Mouse (Mus musculus) leukemia stem cell, adult 10-12 weeks (primary cell): ENCODE results near the gene Ufd1. TPM values are rescaled to one million over a fixed set of nuclear protein-coding genes. Genes with fewer than 3 reads are reported as not detected.

Experiments
- polyA plus RNA-seq: library from polyadenylated mRNA; stranded (reverse); fragments of >175 nt; gene quantifications from 2 replicates; pipeline ENCODE4 v1.2.3, GENCODE M21; 2012; ENCODE audit warnings: low replicate concordance

Ufd1 gene
- polyA plus RNA-seq = 10.1 and 30.6 TPM in 2 replicates

DNA sequence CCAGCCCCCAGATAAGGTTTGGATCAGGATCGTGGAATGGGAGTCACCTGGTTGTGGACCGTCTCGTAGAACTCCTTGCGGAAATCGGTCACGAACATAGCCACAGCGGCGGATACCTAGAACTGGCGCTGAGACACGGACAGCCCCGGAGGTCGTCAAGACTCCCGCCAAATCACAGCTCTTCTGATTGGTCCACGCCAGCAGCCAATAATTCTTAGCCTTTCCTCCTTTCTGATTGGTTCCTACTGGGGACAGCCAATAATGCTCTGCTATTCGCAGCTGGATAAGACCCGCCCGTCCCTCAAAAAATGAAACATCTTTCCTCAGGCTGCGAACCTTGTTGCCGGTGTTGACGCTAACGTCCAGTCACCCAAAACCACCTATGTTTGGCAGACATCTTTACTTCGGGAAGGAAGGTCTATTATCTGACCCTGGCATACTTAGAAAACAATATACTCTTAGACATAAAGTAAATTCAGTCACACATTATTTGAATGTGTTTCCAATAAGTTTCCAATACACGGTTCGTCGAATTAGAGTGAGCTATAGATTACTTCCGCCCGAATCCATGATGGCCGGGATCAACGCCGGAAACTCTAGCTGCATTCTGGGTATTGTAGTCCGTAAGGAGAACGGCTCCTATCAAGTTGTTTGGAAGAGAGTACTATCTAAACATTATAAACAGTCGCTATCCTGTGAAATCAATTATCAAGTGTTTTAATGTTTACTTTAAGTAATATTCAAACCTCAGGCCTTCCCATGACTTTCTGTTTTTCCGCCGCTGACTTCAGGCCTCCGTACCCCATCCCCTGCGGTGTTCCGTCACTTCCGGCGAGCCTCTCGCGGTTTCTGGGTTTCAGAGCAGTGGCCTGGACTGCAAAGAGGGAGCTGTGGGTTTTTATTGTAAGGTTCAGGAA lies at the start of gene Ufd1, which contains the start of gene Cdc45:
Gene Ufd1, plus strand, starts transcription at position 312 of the 917 bp plus-strand sequence.
Gene Cdc45, minus strand, starts transcription at position 520 of the 917 bp plus-strand sequence.

DNA sequence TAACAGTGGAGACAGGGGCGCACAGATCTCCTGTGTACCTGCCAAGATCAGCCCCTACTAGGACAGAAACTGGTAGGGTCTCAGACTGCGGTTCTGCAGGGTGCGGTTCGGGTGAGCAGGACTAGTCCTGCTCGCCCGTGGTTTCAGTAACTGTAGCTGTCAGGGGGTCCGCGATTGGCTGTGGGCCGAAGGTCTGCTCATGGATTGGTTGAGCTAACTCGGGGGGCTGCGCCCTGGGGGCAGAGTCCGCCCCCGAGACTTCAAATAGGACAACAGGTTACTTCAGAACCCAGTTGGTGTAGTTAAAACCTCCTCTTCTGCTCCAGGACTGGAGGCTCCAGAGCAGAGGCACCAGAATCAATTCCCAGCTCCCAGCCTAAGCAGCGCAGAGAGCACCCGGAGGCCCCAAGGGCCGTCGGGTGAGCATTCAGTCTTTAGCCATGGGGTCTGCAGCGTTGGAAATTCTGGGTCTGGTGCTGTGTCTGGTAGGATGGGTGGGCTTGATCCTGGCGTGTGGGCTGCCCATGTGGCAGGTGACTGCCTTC lies 35.0 kb upstream of the Ufd1 start, which contains the start of gene Cldn5:
Gene Cldn5, plus strand, starts transcription at position 292 of the 545 bp plus-strand sequence.

DNA sequence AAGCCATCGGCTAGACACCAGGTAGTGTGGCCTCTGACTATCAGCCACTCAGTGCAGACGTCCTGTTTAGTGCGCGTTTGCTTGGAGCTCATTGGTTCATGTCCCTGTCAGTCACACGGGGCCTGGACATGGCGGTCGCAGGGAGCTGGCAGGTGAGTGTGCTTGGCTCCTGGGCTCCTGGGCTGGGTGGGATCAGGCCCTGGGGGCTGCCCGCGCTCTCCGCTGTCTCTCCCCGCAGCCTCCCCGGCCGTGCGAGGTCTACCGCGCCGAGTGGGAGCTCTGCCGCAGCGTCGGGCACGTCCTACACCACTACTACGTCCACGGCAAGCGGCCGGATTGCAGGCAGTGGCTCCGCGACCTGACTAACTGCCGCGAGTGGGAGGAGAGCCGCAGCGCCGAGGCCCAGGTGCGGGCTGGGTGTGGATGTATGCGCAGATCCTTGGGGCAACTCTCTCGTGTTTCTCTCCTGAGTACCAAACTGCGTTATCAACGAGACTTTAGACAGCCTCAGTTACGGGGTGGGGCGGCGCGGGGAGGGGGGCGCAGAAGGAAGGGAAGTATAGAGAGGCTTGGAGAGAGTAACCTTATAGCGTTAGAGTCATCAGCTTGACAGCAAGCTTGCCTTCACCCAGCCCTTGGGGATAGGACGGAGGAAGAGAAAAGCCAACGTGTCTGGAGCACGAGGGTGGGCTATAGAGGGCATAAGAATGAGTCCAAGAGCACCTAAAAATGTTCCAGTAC lies 25.1 kb downstream of the Ufd1 start, which contains the start of the genes 2510002D24Rik and Gm28539:
Gene 2510002D24Rik, plus strand, starts transcription at position 111 of the 741 bp plus-strand sequence.
Gene Gm28539, plus strand, starts transcription at position 117 of the 741 bp plus-strand sequence.

DNA sequence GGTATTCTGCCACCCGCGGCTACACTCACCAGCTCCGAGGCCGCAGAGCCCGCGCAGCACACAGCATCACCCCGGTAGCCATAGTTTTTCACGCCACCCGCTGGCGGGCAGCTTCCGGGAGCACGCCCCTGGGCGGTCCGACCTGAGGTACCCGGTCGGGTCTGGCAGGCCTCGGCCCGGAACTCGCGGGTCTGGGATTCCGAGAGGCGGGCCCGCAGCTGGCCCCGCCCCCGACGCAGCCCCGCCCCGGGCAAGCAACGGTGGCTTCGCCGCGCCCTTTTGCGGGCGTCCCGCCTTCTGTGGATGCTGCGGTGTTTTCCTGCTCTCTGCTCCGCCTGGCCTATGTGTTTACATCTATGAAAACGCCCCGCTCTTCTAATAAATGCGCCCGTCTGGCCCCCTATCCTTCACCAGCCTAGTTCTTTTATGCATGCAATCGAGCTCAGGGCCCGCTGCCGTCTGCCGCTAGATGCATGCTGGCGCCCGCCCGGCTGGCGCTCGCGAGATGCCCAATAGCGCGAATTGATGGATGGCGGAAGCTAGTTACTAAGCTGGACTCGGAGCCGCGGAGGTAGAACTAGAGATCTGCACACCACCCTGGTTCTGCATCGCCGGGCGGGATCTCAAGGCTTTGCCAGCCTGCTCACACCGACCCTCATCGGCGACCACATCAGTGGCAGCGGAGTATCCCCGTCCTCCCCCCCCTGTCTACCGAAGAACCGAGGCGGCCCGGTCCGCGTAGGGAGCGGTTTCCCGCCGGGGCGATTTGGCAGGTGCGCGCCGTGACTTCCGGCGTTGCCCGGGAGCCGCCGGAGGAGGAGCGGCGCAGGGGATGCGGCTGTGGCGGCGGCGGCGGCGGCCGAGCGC lies 65.1 kb downstream of the Ufd1 start, which contains the start of the genes Mrpl40 and Hira:
Gene Mrpl40, minus strand, starts transcription at position 421 of the 867 bp plus-strand sequence.
Gene Hira, plus strand, starts transcription at position 596 of the 867 bp plus-strand sequence.

Other genes with a start within 250 kb of the Ufd1 start
- not detected in 2 replicates for gene Tbx1, start 221.1 kb upstream of the Ufd1 start, polyA plus RNA-seq
- 3.7 and 15.7 TPM in 2 replicates for gene Gp1bb, start 189.4 kb upstream of the Ufd1 start, polyA plus RNA-seq
- gene Gm49601, start 185.4 kb upstream of the Ufd1 start, polyA plus RNA-seq = 0.66 TPM in 1 of 2 replicates, not detected in the other
- 0.23 and 0.30 TPM in 2 replicates for gene Sept5, start 181.8 kb upstream of the Ufd1 start, polyA plus RNA-seq
- gene Cldn5, start 34.9 kb upstream of the Ufd1 start, polyA plus RNA-seq = 4.8 and 13.2 TPM in 2 replicates
- gene Cdc45, start 208 bp downstream of the Ufd1 start, polyA plus RNA-seq = 19.7 and 32.4 TPM in 2 replicates
- 46.2 and 98.5 TPM in 2 replicates for gene 2510002D24Rik, start 24.8 kb downstream of the Ufd1 start, polyA plus RNA-seq
- gene Gm28539, start 24.8 kb downstream of the Ufd1 start, polyA plus RNA-seq = not detected in 2 replicates
- 12.7 and 17.3 TPM in 2 replicates for gene Mrpl40, start 65.1 kb downstream of the Ufd1 start, polyA plus RNA-seq
- 39.3 and 39.7 TPM in 2 replicates for gene Hira, start 65.3 kb downstream of the Ufd1 start, polyA plus RNA-seq